Mouse (Mus musculus) intestine, embryonic 15.5 days (tissue): ENCODE data around the gene Acnat1. TPM values are rescaled to one million over a fixed set of nuclear protein-coding genes. Genes with fewer than 3 reads are reported as not detected.
A peak's percentile ranks its signal among the peaks of the same experiment; 100 is the strongest.
"Not testable (repeated sequence)": the region's sequence is repeated elsewhere in the genome, so short reads cannot be mapped to it uniquely, and the experiment has no call there.

Experiments
- ATAC-seq: fragments of 200-750 bp; cut with Nextera tagmentation; 2 replicates; pipeline ENCODE4 v1.8.0; 2017; ENCODE audit warnings: moderate TSS enrichment, moderate library complexity
- H3K27ac ChIP-seq: fragments of 300-500 bp; sonication (generic); 2 replicates; pipeline ENCODE4 v1.5.1; 2015; ENCODE audit warnings: mild to moderate bottlenecking, inconsistent platforms
- H3K27me3 ChIP-seq: fragments of 300-500 bp; sonication (generic); replicated peaks from 2 replicates; pipeline ENCODE4 v1.6.1; 2015; ENCODE audit warnings: inconsistent platforms
- H3K36me3 ChIP-seq: fragments of 300-500 bp; sonication (generic); 2 replicates; pipeline ENCODE4 v1.6.1; 2015; ENCODE audit warnings: inconsistent platforms
- H3K4me1 ChIP-seq: fragments of 300-500 bp; sonication (generic); replicated peaks from 2 replicates; pipeline ENCODE4 v1.6.1; 2015; ENCODE audit warnings: inconsistent platforms
- H3K4me2 ChIP-seq: fragments of 300-500 bp; sonication (generic); replicated peaks from 2 replicates; pipeline ENCODE4 v1.6.1; 2015; ENCODE audit warnings: mild to moderate bottlenecking, inconsistent platforms
- H3K4me3 ChIP-seq: fragments of 300-500 bp; sonication (generic); replicated peaks from 2 replicates; pipeline ENCODE4 v1.5.1; 2015; ENCODE audit warnings: inconsistent platforms
- H3K9ac ChIP-seq: fragments of 300-500 bp; sonication (generic); 2 replicates; pipeline ENCODE4 v1.6.1; 2015; ENCODE audit warnings: inconsistent platforms
- H3K9me3 ChIP-seq: fragments of 300-500 bp; sonication (generic); 2 replicates; pipeline ENCODE4 v1.6.1; 2016; ENCODE audit warnings: inconsistent platforms
- WGBS: fragments of 180-500 bp; shearing (Covaris S2); methylation state at CpG from one replicate; pipeline ENCODE4 v1.1.7; 2015; 5-methylcytosine and 5-hydroxymethylcytosine counted together
- polyA plus RNA-seq: library from polyadenylated mRNA; unstranded; fragments of >200 nt; fragmentation: Nextera tagmentation; extraction: Ambion mirVana; gene quantifications from 2 replicates; pipeline ENCODE4 v1.2.1, GENCODE M21; 2015

Acnat1 gene
- polyA plus RNA-seq, 1 experiment from 2014 or later, result 3.3 TPM

GRCm38 (mm10) chr4:49451133-49451847 is 22.4 kb downstream of the Acnat1 start:
- ATAC-seq, result peak; percentile 79
- H3K9ac ChIP-seq, H3K4me1 ChIP-seq, H3K27ac ChIP-seq, H3K36me3 ChIP-seq, H3K4me2 ChIP-seq, H3K4me3 ChIP-seq, H3K9me3 ChIP-seq, H3K27me3 ChIP-seq: not testable (repeated sequence)
- WGBS, result 53% methylated on average over 1 of the region's 1 CpGs

GRCm38 (mm10) chr4:49436968-49437367 is 36.7 kb downstream of the Acnat1 start:
- not testable (repeated sequence) for ATAC-seq, H3K4me1 ChIP-seq, H3K9me3 ChIP-seq, H3K36me3 ChIP-seq, H3K4me2 ChIP-seq, H3K27me3 ChIP-seq, H3K9ac ChIP-seq, H3K4me3 ChIP-seq, H3K27ac ChIP-seq
- 74% methylated on average over 3 of the region's 3 CpGs for WGBS

GRCm38 (mm10) chr4:49410151-49410550 is 63.6 kb downstream of the Acnat1 start:
- H3K9ac ChIP-seq, result not testable (repeated sequence)
- 85% methylated on average over 2 of the region's 2 CpGs for WGBS

GRCm38 (mm10) chr4:49407957-49408356 is 65.8 kb downstream of the Acnat1 start, which contains the start of gene Acnat2:
Acnat2 (minus strand) TSS chr4:49408151.
- WGBS, result 85% methylated on average over 5 of the region's 5 CpGs
- not testable (repeated sequence) for H3K4me3 ChIP-seq, H3K27ac ChIP-seq, H3K4me2 ChIP-seq, H3K4me1 ChIP-seq, ATAC-seq, H3K27me3 ChIP-seq, H3K9me3 ChIP-seq, H3K9ac ChIP-seq, H3K36me3 ChIP-seq

More at GRCm38 (mm10) chr4:49410151-49410550, 63.6 kb downstream of the Acnat1 start:
- H3K27ac ChIP-seq, H3K9me3 ChIP-seq, H3K4me1 ChIP-seq, H3K4me3 ChIP-seq, H3K36me3 ChIP-seq, ATAC-seq, H3K27me3 ChIP-seq, H3K4me2 ChIP-seq: not testable (repeated sequence)

Other genes with a start within 250 kb of the Acnat1 start
- 0.23 TPM in 1 of 2 replicates, not detected in the other for gene Acnat2, start 65.8 kb downstream of the Acnat1 start, polyA plus RNA-seq
- gene Baat, start 32.6 kb upstream of the Acnat1 start, polyA plus RNA-seq, result 0.33 and 0.44 TPM in 2 replicates
- gene Mrpl50, start 47.2 kb upstream of the Acnat1 start, polyA plus RNA-seq, result 91.6 and 106 TPM in 2 replicates
- 4.8 and 5.7 TPM in 2 replicates for gene Zfp189, start 47.3 kb upstream of the Acnat1 start, polyA plus RNA-seq
- 330 and 349 TPM in 2 replicates for gene Aldob, start 75.6 kb upstream of the Acnat1 start, polyA plus RNA-seq
- 21.2 and 22.2 TPM in 2 replicates for gene Tmem246, start 124.0 kb upstream of the Acnat1 start, polyA plus RNA-seq
- gene Rnf20, start 158.1 kb upstream of the Acnat1 start, polyA plus RNA-seq, result 28.8 and 32.2 TPM in 2 replicates
- 0.04 and 0.09 TPM in 2 replicates for gene Ppp3r2, start 208.1 kb upstream of the Acnat1 start, polyA plus RNA-seq